Mouse (Mus musculus) left cerebral cortex, adult 6 months (tissue): ENCODE data around the gene Llgl2. TPM values are rescaled to one million over a fixed set of nuclear protein-coding genes. Genes with fewer than 3 reads are reported as not detected.

Experiments
- long read RNA-seq, 2 experiments: library from polyadenylated mRNA; unstranded; transcript quantifications; one replicate each; pipeline ENCODE4 v2.0.0; 2019 to 2020
- polyA plus RNA-seq: library from polyadenylated mRNA; unstranded; fragments of <200 nt; fragmentation: Nextera tagmentation; gene quantifications from 2 replicates; pipeline ENCODE4 v1.2.3, GENCODE M21; 2021

Llgl2 gene
- 7.0 and 7.4 TPM in 2 replicates for polyA plus RNA-seq
- long read RNA-seq, experiment 1, result 0 reads
- long read RNA-seq, experiment 2, partial matches to known transcripts, result 1 of 2 reads
- long read RNA-seq, experiment 2, other reads (novel, unspliced or antisense), result 0 of 2 reads

GRCm38 (mm10) chr11:115823774-115824740, at the start of gene Llgl2:
TSS of gene Llgl2 (plus strand) at chr11:115824049.

GRCm38 (mm10) chr11:115813507-115814296, 10.1 kb upstream of the Llgl2 start, which contains the start of gene Caskin2:
TSS of gene Caskin2 (minus strand) at chr11:115813639.

GRCm38 (mm10) chr11:115814605-115815450, 9.0 kb upstream of the Llgl2 start, which contains the start of gene Tsen54:
TSS of gene Tsen54 (plus strand) at chr11:115814724.

GRCm38 (mm10) chr11:115858354-115858753, 34.5 kb downstream of the Llgl2 start, which contains the start of gene Myo15b:
TSS of gene Myo15b (plus strand) at chr11:115858406.

GRCm38 (mm10) chr11:115899486-115900266, 75.8 kb downstream of the Llgl2 start, which contains the start of gene Smim5:
TSS of gene Smim5 (plus strand) at chr11:115899966.

Other genes with a start within 250 kb of the Llgl2 start
- 52.9 and 69.6 TPM in 2 replicates for gene Mrps7, start 220.1 kb upstream of the Llgl2 start, polyA plus RNA-seq
- 5.6 and 19.8 TPM in 2 replicates for gene Gga3, start 220.0 kb upstream of the Llgl2 start, polyA plus RNA-seq
- gene Mif4gd, start 211.1 kb upstream of the Llgl2 start, polyA plus RNA-seq, result 21.1 and 23.1 TPM in 2 replicates
- gene Slc25a19, start 195.8 kb upstream of the Llgl2 start, polyA plus RNA-seq, result 42.4 and 49.2 TPM in 2 replicates
- gene Grb2, start 115.5 kb upstream of the Llgl2 start, polyA plus RNA-seq, result 18.5 and 33.1 TPM in 2 replicates
- 18.1 and 22.2 TPM in 2 replicates for gene Tmem94, start 58.6 kb upstream of the Llgl2 start, polyA plus RNA-seq
- 8.5 and 14.8 TPM in 2 replicates for gene Caskin2, start 10.4 kb upstream of the Llgl2 start, polyA plus RNA-seq
- gene Tsen54, start 9.3 kb upstream of the Llgl2 start, polyA plus RNA-seq, result 5.4 and 6.0 TPM in 2 replicates
- gene Myo15b, start 34.4 kb downstream of the Llgl2 start, polyA plus RNA-seq, result 0.14 TPM in 1 of 2 replicates, not detected in the other
- 1.4 and 1.7 TPM in 2 replicates for gene Smim5, start 75.9 kb downstream of the Llgl2 start, polyA plus RNA-seq
- not detected in 2 replicates for gene Smim6, start 88.0 kb downstream of the Llgl2 start, polyA plus RNA-seq
- gene Sap30bp, start 109.2 kb downstream of the Llgl2 start, polyA plus RNA-seq, result 26.6 and 36.8 TPM in 2 replicates
- 7.0 and 8.5 TPM in 2 replicates for gene Recql5, start 109.4 kb downstream of the Llgl2 start, polyA plus RNA-seq
- gene Itgb4, start 150.7 kb downstream of the Llgl2 start, polyA plus RNA-seq, result 3.5 and 3.7 TPM in 2 replicates
- 19.0 and 23.7 TPM in 2 replicates for gene Galk1, start 188.7 kb downstream of the Llgl2 start, polyA plus RNA-seq
- gene H3f3b, start 203.9 kb downstream of the Llgl2 start, polyA plus RNA-seq, result 208 and 343 TPM in 2 replicates
- gene Unk, start 206.3 kb downstream of the Llgl2 start, polyA plus RNA-seq, result 5.8 and 7.4 TPM in 2 replicates